Mouse (Mus musculus) kidney, adult 2 months (tissue): ENCODE data around the gene Creld1.

Experiments used
- CTCF ChIP-seq: fragments of 200-500 bp; conservative IDR thresholded peaks from 2 replicates; pipeline ENCODE4 v1.5.1; 2011; ENCODE audit warnings: low read depth, mild to moderate bottlenecking, control low read depth, low read length, moderate library complexity, mixed read lengths; ENCODE audit not compliant: insufficient read depth, insufficient read length
- POLR2A ChIP-seq: fragments of 200-500 bp; IDR thresholded peaks from one replicate; pipeline ENCODE4 v1.6.1; 2011; ENCODE audit warnings: low read depth, low read length, control low read depth

DNA sequence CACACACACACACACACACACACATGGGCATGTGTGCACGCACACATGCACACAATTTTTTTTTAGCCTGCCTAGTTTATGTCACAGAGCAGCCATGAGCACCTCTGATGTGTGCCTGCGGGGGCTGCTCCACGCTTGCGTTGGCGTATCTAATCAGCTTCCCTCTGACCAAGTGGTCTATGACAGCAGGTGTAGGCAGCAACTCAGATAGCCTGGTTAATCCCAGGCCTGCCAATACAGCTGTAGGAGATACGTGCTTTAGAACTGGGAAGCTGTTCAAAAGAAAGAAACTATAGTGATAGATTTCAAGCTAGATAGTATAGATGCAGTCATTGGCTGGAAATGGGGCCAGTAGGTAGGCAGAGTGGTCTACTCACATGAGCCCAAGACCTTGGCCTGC, 9.4 kb upstream of the Creld1 start:
- TF ChIP-seq POLR2A (no peak), CTCF (no peak)
